Mouse (Mus musculus): ENCODE data around the gene Adamts9. TPM values are rescaled to one million over a fixed set of nuclear protein-coding genes. Genes with fewer than 3 reads are reported as not detected.

Gene Adamts9
- total RNA-seq, 1 experiment from 2014 or later = not detected

- no peak for ATAC-seq (ENCODE audit: extremely low read depth, insufficient number of reproducible peaks, low FRiP score, poor library complexity, severe bottlenecking)
Measured at GRCm38 (mm10) chr6:92872766-92873165, 70.5 kb downstream of the Adamts9 start.

- no peak for ATAC-seq (ENCODE audit: extremely low read depth, insufficient number of reproducible peaks, low FRiP score, poor library complexity, severe bottlenecking)
Measured at GRCm38 (mm10) chr6:92871813-92872212, 71.5 kb downstream of the Adamts9 start.

- no peak for ATAC-seq (ENCODE audit: extremely low read depth, insufficient number of reproducible peaks, low FRiP score, poor library complexity, severe bottlenecking)
Measured at GRCm38 (mm10) chr6:92869582-92870219, 73.6 kb downstream of the Adamts9 start.

- no peak for ATAC-seq (ENCODE audit: extremely low read depth, insufficient number of reproducible peaks, low FRiP score, poor library complexity, severe bottlenecking)
Measured at GRCm38 (mm10) chr6:92869089-92869581, 74.2 kb downstream of the Adamts9 start, which contains the start of gene Gm15737. TSS of gene Gm15737 (plus strand) at chr6:92869357.

GRCm38 (mm10) chr6:92862599-92862998, 80.7 kb downstream of the Adamts9 start:
- ATAC-seq (ENCODE audit: extremely low read depth, insufficient number of reproducible peaks, low FRiP score, poor library complexity, severe bottlenecking) = no peak

- ATAC-seq (ENCODE audit: extremely low read depth, insufficient number of reproducible peaks, low FRiP score, poor library complexity, severe bottlenecking) = no peak
Measured at GRCm38 (mm10) chr6:92860285-92860912, 82.9 kb downstream of the Adamts9 start.

GRCm38 (mm10) chr6:92858721-92859510, 84.4 kb downstream of the Adamts9 start:
- no peak for ATAC-seq (ENCODE audit: extremely low read depth, insufficient number of reproducible peaks, low FRiP score, poor library complexity, severe bottlenecking)

- ATAC-seq (ENCODE audit: extremely low read depth, insufficient number of reproducible peaks, low FRiP score, poor library complexity, severe bottlenecking) = no peak
Measured at GRCm38 (mm10) chr6:92857761-92858160, 85.5 kb downstream of the Adamts9 start.

- no peak for ATAC-seq (ENCODE audit: extremely low read depth, insufficient number of reproducible peaks, low FRiP score, poor library complexity, severe bottlenecking)
Measured at GRCm38 (mm10) chr6:92854873-92855272, 88.4 kb downstream of the Adamts9 start.

GRCm38 (mm10) chr6:92850250-92850649, 93.0 kb downstream of the Adamts9 start:
- no peak for ATAC-seq (ENCODE audit: extremely low read depth, insufficient number of reproducible peaks, low FRiP score, poor library complexity, severe bottlenecking)

GRCm38 (mm10) chr6:92849208-92849607, 94.1 kb downstream of the Adamts9 start:
- ATAC-seq (ENCODE audit: extremely low read depth, insufficient number of reproducible peaks, low FRiP score, poor library complexity, severe bottlenecking) = no peak

- no peak for ATAC-seq (ENCODE audit: extremely low read depth, insufficient number of reproducible peaks, low FRiP score, poor library complexity, severe bottlenecking)
Measured at GRCm38 (mm10) chr6:92846614-92847013, 96.7 kb downstream of the Adamts9 start.

GRCm38 (mm10) chr6:92845898-92846297, 97.4 kb downstream of the Adamts9 start:
- no peak for ATAC-seq (ENCODE audit: extremely low read depth, insufficient number of reproducible peaks, low FRiP score, poor library complexity, severe bottlenecking)

GRCm38 (mm10) chr6:92843474-92843873, 99.8 kb downstream of the Adamts9 start:
- ATAC-seq (ENCODE audit: extremely low read depth, insufficient number of reproducible peaks, low FRiP score, poor library complexity, severe bottlenecking) = no peak

- ATAC-seq (ENCODE audit: extremely low read depth, insufficient number of reproducible peaks, low FRiP score, poor library complexity, severe bottlenecking) = no peak
Measured at GRCm38 (mm10) chr6:92842000-92842399, 101.3 kb downstream of the Adamts9 start.

GRCm38 (mm10) chr6:92831106-92831505, 112.2 kb downstream of the Adamts9 start:
- no peak for ATAC-seq (ENCODE audit: extremely low read depth, insufficient number of reproducible peaks, low FRiP score, poor library complexity, severe bottlenecking)

GRCm38 (mm10) chr6:92829148-92829547, 114.1 kb downstream of the Adamts9 start:
- ATAC-seq (ENCODE audit: extremely low read depth, insufficient number of reproducible peaks, low FRiP score, poor library complexity, severe bottlenecking) = no peak

- no peak for ATAC-seq (ENCODE audit: extremely low read depth, insufficient number of reproducible peaks, low FRiP score, poor library complexity, severe bottlenecking)
Measured at GRCm38 (mm10) chr6:92827360-92827759, 115.9 kb downstream of the Adamts9 start.

- no peak for ATAC-seq (ENCODE audit: extremely low read depth, insufficient number of reproducible peaks, low FRiP score, poor library complexity, severe bottlenecking)
Measured at GRCm38 (mm10) chr6:92826561-92826960, 116.7 kb downstream of the Adamts9 start.

GRCm38 (mm10) chr6:92823991-92824390, 119.3 kb downstream of the Adamts9 start:
- ATAC-seq (ENCODE audit: extremely low read depth, insufficient number of reproducible peaks, low FRiP score, poor library complexity, severe bottlenecking) = no peak

Measured in neutrophil, adult 5-6 weeks (primary cell).